Mouse (Mus musculus) midbrain, embryonic 11.5 days (tissue): ENCODE results near the gene Galnt17. TPM values are rescaled to one million over a fixed set of nuclear protein-coding genes. Genes with fewer than 3 reads are reported as not detected.
A peak's percentile ranks its signal among the peaks of the same experiment; 100 is the strongest.

Source experiments
- ATAC-seq: fragments of 200-750 bp; cut with Nextera tagmentation; 2 replicates; pipeline ENCODE4 v1.8.0; 2017; ENCODE audit warnings: moderate TSS enrichment, moderate library complexity; ENCODE audit not compliant: low FRiP score
- DNase-seq: peaks from one replicate; pipeline ENCODE4 v3.0.0; 2015; ENCODE audit warnings: low spot score; ENCODE audit errors: missing footprints
- H3K27ac ChIP-seq: fragments of 300-500 bp; sonication (generic); 2 replicates; pipeline ENCODE4 v1.5.1; 2014; ENCODE audit warnings: low read depth, low read length
- H3K27me3 ChIP-seq: fragments of 300-500 bp; sonication (generic); 2 replicates; pipeline ENCODE4 v1.6.1; 2014; ENCODE audit warnings: mild to moderate bottlenecking, low read length, moderate library complexity, mixed read lengths; ENCODE audit not compliant: control insufficient read depth, insufficient read depth
- H3K36me3 ChIP-seq: fragments of 300-500 bp; sonication (generic); 2 replicates; pipeline ENCODE4 v1.6.1; 2014; ENCODE audit warnings: mild to moderate bottlenecking, low read length, moderate library complexity, mixed read lengths; ENCODE audit not compliant: control insufficient read depth, insufficient read depth
- H3K4me1 ChIP-seq: fragments of 300-500 bp; sonication (generic); 2 replicates; pipeline ENCODE4 v1.6.1; 2014; ENCODE audit warnings: low read length; ENCODE audit not compliant: control insufficient read depth, insufficient read depth
- H3K4me2 ChIP-seq: fragments of 300-500 bp; sonication (generic); 2 replicates; pipeline ENCODE4 v1.6.1; 2014; ENCODE audit warnings: mild to moderate bottlenecking, moderate library complexity
- H3K4me3 ChIP-seq: fragments of 300-500 bp; sonication (generic); 2 replicates; pipeline ENCODE4 v1.5.1; 2014; ENCODE audit warnings: low read depth, low read length
- H3K9ac ChIP-seq: fragments of 300-500 bp; sonication (generic); 2 replicates; pipeline ENCODE4 v1.6.1; 2014; ENCODE audit warnings: low read length
- H3K9me3 ChIP-seq: fragments of 300-500 bp; sonication (generic); 2 replicates; pipeline ENCODE4 v1.6.1; 2016; ENCODE audit warnings: low read length; ENCODE audit not compliant: control insufficient read depth
- WGBS: fragments of 180-500 bp; shearing (Covaris S2); extraction: QIAGEN DNeasy Blood & Tissue Kit; methylation state at CpG from one replicate; pipeline ENCODE4 v1.1.7; 2014; 5-methylcytosine and 5-hydroxymethylcytosine counted together
- polyA plus RNA-seq: library from polyadenylated mRNA; unstranded; fragments of >200 nt; fragmentation: Nextera tagmentation; extraction: Ambion mirVana; gene quantifications from 2 replicates; pipeline ENCODE4 v1.2.1, GENCODE M21; 2014

The Galnt17 gene
- polyA plus RNA-seq, 1 experiment from 2014 or later: 0.79 TPM

- Histone ChIP-seq H3K27ac (no peak overlapping the region), H3K4me3 (no peak overlapping the region), H3K9me3 (no peaks in the 10 kb centered on the region), H3K9ac (no peak overlapping the region), H3K4me2 (no peak overlapping the region), H3K27me3 (no peaks in the 10 kb centered on the region), H3K4me1 (no peaks in the 10 kb centered on the region), H3K36me3 (no peaks in the 10 kb centered on the region)
- peak; percentile 21 for DNase-seq
- ATAC-seq: no peak
Observed at GRCm38 (mm10) chr5:131043130-131043529, 265.2 kb downstream of the Galnt17 start.

DNA sequence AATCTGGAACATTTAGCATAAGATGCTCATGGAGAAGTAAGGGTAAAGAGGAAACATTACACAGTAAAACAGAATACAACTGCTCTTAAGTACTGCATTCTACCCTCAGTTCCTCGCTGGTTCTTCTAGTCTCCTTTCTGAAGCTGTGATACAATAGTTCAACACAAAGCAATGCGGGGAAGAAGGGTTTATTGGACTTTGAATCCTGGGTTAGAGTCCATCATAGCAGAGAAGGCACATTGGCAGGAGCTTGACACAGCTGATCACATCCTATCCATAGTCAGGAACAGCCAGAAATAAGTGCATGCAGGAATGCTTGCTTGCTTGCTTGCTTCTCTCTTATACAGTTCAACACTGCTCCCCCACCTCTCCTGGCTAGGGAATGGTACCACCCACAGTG lies 267.9 kb downstream of the Galnt17 start:
- Histone ChIP-seq H3K27ac (no peak overlapping the region), H3K27me3 (no peaks in the 10 kb centered on the region), H3K9ac (no peak overlapping the region), H3K9me3 (no peaks in the 10 kb centered on the region), H3K4me2 (no peak overlapping the region), H3K36me3 (no peaks in the 10 kb centered on the region), H3K4me3 (no peak overlapping the region), H3K4me1 (no peaks in the 10 kb centered on the region)
- 80% methylated on average over 2 of the region's 2 CpGs for WGBS
- DNase-seq (peak; percentile 57), ATAC-seq (no peak)

DNA sequence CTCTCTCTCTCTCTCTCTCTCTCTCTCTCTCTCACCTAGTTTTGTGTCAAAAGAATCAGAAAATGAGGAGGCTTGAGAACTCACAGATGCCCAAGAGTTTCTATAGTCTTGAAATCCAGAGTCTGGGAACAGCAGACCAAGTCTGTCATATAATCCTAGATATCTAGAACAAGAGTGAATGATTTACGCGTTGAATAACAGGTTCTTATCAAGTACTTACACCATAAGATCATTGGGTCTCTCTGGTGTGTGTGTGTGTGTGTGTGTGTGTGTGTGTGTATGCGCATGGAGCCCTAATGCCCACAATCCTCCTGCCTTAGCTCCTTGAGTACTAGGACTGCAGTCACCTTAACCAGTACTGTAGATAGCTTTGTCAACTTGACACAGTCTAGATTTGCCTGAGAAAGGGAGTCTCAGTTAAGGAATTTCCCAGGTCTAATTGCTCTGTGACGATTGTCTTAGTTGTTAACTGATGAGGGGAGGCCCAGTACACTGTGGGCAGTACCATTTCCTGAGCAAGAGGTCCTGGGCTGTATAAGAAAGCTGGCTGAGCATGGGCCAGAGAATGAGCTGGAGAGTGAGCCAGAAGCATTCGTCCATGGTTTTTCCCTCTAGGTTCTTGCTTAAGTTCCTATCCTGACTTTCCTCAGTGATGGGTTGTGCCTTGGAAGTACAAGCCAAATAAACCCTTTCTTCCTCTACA lies 268.5 kb downstream of the Galnt17 start:
- Histone ChIP-seq H3K4me2 (no peak overlapping the region), H3K27ac (no peak overlapping the region), H3K9ac (no peak overlapping the region), H3K27me3 (no peaks in the 10 kb centered on the region), H3K4me1 (no peaks in the 10 kb centered on the region), H3K9me3 (no peaks in the 10 kb centered on the region), H3K36me3 (no peaks in the 10 kb centered on the region), H3K4me3 (no peak overlapping the region)
- WGBS: 89% methylated on average over 5 of the region's 5 CpGs
- DNase-seq: peak; percentile 72
- no peak for ATAC-seq

DNA sequence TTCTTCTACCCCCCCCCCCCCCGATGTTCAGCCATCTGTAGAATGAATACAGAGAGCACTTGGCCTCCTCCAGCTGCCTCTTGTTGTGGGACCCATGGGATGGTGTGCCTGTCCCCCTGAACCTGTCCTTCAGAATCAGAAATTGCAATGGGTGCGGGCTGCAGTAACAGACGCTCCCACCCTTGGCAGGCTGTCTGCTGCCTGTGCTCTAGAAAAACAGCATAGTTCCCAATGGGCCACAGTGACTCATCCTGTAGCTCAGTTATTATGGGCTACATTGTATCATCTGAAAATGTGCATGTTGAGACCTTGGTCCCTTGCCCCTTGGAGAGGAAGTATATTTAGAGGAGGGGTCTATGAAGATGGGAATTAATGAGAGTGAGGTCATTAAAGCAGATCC lies 283.8 kb downstream of the Galnt17 start:
- Histone ChIP-seq H3K4me1 (no peaks in the 10 kb centered on the region), H3K36me3 (no peaks in the 10 kb centered on the region), H3K9ac (no peak overlapping the region), H3K27me3 (no peaks in the 10 kb centered on the region), H3K4me3 (no peak overlapping the region), H3K27ac (no peak overlapping the region), H3K4me2 (no peak overlapping the region), H3K9me3 (no peaks in the 10 kb centered on the region)
- ATAC-seq (no peak), DNase-seq (peak; percentile 45)
- WGBS: 89% methylated on average over 3 of the region's 3 CpGs

DNA sequence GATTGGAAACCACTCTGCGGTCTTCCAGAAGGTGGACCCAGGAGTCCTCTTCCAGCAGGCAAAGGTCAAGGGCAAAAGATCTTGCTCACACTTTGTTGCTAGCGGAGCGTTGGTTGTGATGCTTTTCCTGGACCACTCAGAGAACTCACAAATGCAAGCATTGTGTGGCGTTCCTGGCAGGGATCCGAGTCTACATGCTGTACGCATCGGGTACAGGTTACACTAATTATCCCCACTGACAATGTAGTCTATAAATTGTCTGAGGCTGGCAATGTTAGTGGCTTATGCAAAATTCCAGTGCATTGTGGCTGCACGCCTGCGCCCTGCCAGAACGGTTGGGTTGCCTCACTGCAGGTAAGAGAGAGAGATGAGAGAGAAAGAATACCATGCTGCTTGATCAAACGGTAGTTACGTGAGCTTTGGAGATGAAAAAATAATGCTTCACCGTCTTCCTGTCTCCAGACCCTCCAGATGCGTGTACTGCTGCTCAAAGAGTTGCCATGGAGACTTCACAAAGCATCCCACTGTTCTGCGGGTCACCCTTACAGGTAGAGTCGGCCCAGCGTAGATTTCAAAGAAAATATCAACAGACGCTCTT lies 285.8 kb downstream of the Galnt17 start:
- Histone ChIP-seq H3K36me3 (no peaks in the 10 kb centered on the region), H3K27ac (no peak overlapping the region), H3K4me3 (no peak overlapping the region), H3K9ac (no peak overlapping the region), H3K4me2 (no peak overlapping the region), H3K27me3 (no peaks in the 10 kb centered on the region), H3K4me1 (no peaks in the 10 kb centered on the region), H3K9me3 (no peaks in the 10 kb centered on the region)
- DNase-seq: peak; percentile 49
- 80% methylated on average over 18 of the region's 18 CpGs for WGBS
- ATAC-seq: no peak

- 67% methylated on average over 5 of the region's 5 CpGs for WGBS
- Histone ChIP-seq H3K4me2 (no peak overlapping the region), H3K4me1 (no peaks in the 10 kb centered on the region), H3K27me3 (no peaks in the 10 kb centered on the region), H3K9me3 (no peaks in the 10 kb centered on the region), H3K27ac (no peak overlapping the region), H3K36me3 (no peaks in the 10 kb centered on the region), H3K4me3 (no peak overlapping the region), H3K9ac (no peak overlapping the region)
- DNase-seq (peak; percentile 74), ATAC-seq (no peak)
Observed at GRCm38 (mm10) chr5:131020936-131021335, 287.4 kb downstream of the Galnt17 start.

- no peak overlapping the region for H3K4me2 ChIP-seq
- ATAC-seq: no peak
- H3K27ac ChIP-seq: no peak overlapping the region
- H3K4me1 ChIP-seq: no peaks in the 10 kb centered on the region
- 18% methylated on average over 9 of the region's 9 CpGs for whole genome bisulfite sequencing
- no peaks in the 10 kb centered on the region for H3K9me3 ChIP-seq
- DNase-seq: peak; percentile 84
- no peak overlapping the region for H3K9ac ChIP-seq
- no peaks in the 10 kb centered on the region for H3K36me3 ChIP-seq
- H3K4me3 ChIP-seq: no peak overlapping the region
- no peaks in the 10 kb centered on the region for H3K27me3 ChIP-seq
Observed at GRCm38 (mm10) chr5:131019346-131019965, 288.8 kb downstream of the Galnt17 start.

GRCm38 (mm10) chr5:131016066-131016465 lies 292.2 kb downstream of the Galnt17 start:
- WGBS: 84% methylated on average over 4 of the region's 4 CpGs

DNA sequence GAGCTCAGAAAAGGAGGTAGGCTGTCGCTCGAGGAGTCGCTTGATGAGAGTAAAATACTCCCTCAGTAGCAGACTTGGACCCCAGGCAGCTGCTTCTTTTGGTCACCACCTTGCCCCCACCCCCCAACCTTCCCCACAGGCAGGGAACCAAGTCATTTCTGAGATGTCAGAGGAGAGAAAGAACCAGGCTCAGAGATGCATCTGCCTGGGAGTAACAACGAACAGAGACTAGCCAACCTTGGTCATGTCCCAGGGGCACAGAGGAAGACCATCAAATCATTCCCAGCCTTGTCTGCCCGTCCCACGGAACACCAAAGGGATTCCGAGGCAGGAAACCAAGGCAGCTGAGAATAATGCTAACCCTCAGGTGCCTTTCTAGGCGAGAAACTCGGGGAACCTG lies 293.0 kb downstream of the Galnt17 start:
- H3K9me3 ChIP-seq: no peaks in the 10 kb centered on the region
- ATAC-seq: no peak
- no peak overlapping the region for H3K4me2 ChIP-seq
- H3K36me3 ChIP-seq: no peaks in the 10 kb centered on the region
- H3K27ac ChIP-seq: no peak overlapping the region
- no peaks in the 10 kb centered on the region for H3K4me1 ChIP-seq
- no peak overlapping the region for H3K9ac ChIP-seq
- 83% methylated on average over 9 of the region's 9 CpGs for WGBS
- peak; percentile 51 for DNase-seq
- H3K4me3 ChIP-seq: no peak overlapping the region
- no peaks in the 10 kb centered on the region for H3K27me3 ChIP-seq

More at GRCm38 (mm10) chr5:131016066-131016465, 292.2 kb downstream of the Galnt17 start:
- Histone ChIP-seq H3K4me1 (no peaks in the 10 kb centered on the region), H3K4me2 (no peak overlapping the region), H3K27ac (no peak overlapping the region), H3K9me3 (no peaks in the 10 kb centered on the region), H3K9ac (no peak overlapping the region), H3K36me3 (no peaks in the 10 kb centered on the region), H3K4me3 (no peak overlapping the region), H3K27me3 (no peaks in the 10 kb centered on the region)
- no peak for ATAC-seq
- DNase-seq: peak; percentile 70
